Mouse (Mus musculus) CH12.LX (cell line): ENCODE measurements around the gene Mpz. TPM values are rescaled to one million over a fixed set of nuclear protein-coding genes. Genes with fewer than 3 reads are reported as not detected.

Source experiments
- DNase-seq: peaks from one replicate; pipeline ENCODE4 v3.0.0-alpha.2; 2013; ENCODE audit errors: extremely low read depth
- H3K27ac ChIP-seq: 2 replicates; pipeline ENCODE4 v1.5.1; 2012; ENCODE audit warnings: low read depth, mild to moderate bottlenecking, control low read depth, moderate library complexity; ENCODE audit not compliant: insufficient read depth
- H3K27me3 ChIP-seq: replicated peaks from 2 replicates; pipeline ENCODE3; 2012; ENCODE audit warnings: inconsistent platforms
- H3K36me3 ChIP-seq, 2 experiments: replicated peaks in 1 of 2; 2 replicates each; pipeline versions ENCODE3 to v1.6.1; 2012; ENCODE audit warnings: inconsistent platforms in 1 of 2, low read length in 1 of 2, mild to moderate bottlenecking in 1 of 2, mixed read lengths in 1 of 2, moderate library complexity in 1 of 2; ENCODE audit not compliant: control insufficient read depth in 1 of 2, insufficient read depth in 1 of 2
- H3K4me1 ChIP-seq, 2 experiments: 2 replicates each; pipeline ENCODE4 v1.6.1; 2012; ENCODE audit warnings: inconsistent platforms in 1 of 2, moderate library complexity in 1 of 2; ENCODE audit not compliant: insufficient read depth in 2 of 2, control insufficient read depth in 1 of 2
- H3K4me2 ChIP-seq: 2 replicates; pipeline ENCODE4 v1.6.1; 2012; ENCODE audit warnings: low read depth, mild to moderate bottlenecking, control low read depth; ENCODE audit not compliant: poor library complexity, insufficient read depth, severe bottlenecking
- H3K4me3 ChIP-seq, 3 experiments: fragments of 150-350 bp in 1 of 3; sonication (generic) in 1 of 3; replicated peaks in 1 of 3; 2 replicates each; pipeline versions ENCODE3 to v1.5.1; 2011 to 2012; ENCODE audit warnings: low read depth in 2 of 3, low read length in 2 of 3, mild to moderate bottlenecking in 2 of 3, moderate library complexity in 2 of 3, control low read depth in 1 of 3, improper control_type of control experiment in 1 of 3, inconsistent platforms in 1 of 3, mixed read lengths in 1 of 3; ENCODE audit not compliant: poor library complexity in 1 of 3
- H3K79me2 ChIP-seq: replicated peaks from 2 replicates; pipeline ENCODE4 v1.6.1; 2012; ENCODE audit warnings: mild to moderate bottlenecking, moderate library complexity; ENCODE audit not compliant: control insufficient read depth, poor library complexity, insufficient read depth, severe bottlenecking; ENCODE audit errors: extremely low read depth
- H3K9ac ChIP-seq: 2 replicates; pipeline ENCODE4 v1.6.1; 2012; ENCODE audit warnings: low read depth, mild to moderate bottlenecking, control low read depth, moderate library complexity; ENCODE audit not compliant: insufficient read depth
- H3K9me3 ChIP-seq: replicated peaks from 2 replicates; pipeline ENCODE3; 2012; ENCODE audit warnings: low read length, inconsistent platforms, mixed read lengths
- BHLHE40 ChIP-seq: IDR thresholded peaks from 2 replicates; pipeline ENCODE4 v1.6.1; 2011; ENCODE audit warnings: mild to moderate bottlenecking, low read depth, low read length, improper control_type of control experiment
- CHD1 ChIP-seq: IDR thresholded peaks from 2 replicates; pipeline ENCODE4 v1.6.1; 2012; ENCODE audit warnings: low read depth, low read length, improper control_type of control experiment, inconsistent platforms
- ELF1 ChIP-seq: IDR thresholded peaks from 2 replicates; pipeline ENCODE4 v1.6.1; 2014; ENCODE audit warnings: low read depth, mild to moderate bottlenecking, inconsistent platforms, low read length, improper control_type of control experiment
- JUND ChIP-seq: conservative IDR thresholded peaks from 2 replicates; pipeline ENCODE4 v1.6.1; 2011; ENCODE audit warnings: low read depth, low read length, improper control_type of control experiment
- KAT2A ChIP-seq: IDR thresholded peaks from 2 replicates; pipeline ENCODE4 v1.6.1; 2012; ENCODE audit warnings: low read length, improper control_type of control experiment, inconsistent platforms; ENCODE audit not compliant: insufficient replicate concordance
- MAFK ChIP-seq: IDR thresholded peaks from 2 replicates; pipeline ENCODE4 v1.6.1; 2011; ENCODE audit warnings: low read length, improper control_type of control experiment; ENCODE audit not compliant: insufficient replicate concordance
- NELFE ChIP-seq: IDR thresholded peaks from 2 replicates; pipeline ENCODE4 v1.6.1; 2011; ENCODE audit warnings: low read depth, low read length, improper control_type of control experiment
- NRF1 ChIP-seq: IDR thresholded peaks from 2 replicates; pipeline ENCODE4 v1.6.1; 2014; ENCODE audit warnings: low read depth, mild to moderate bottlenecking, inconsistent platforms, low read length, improper control_type of control experiment, moderate library complexity
- PAX5 ChIP-seq: IDR thresholded peaks from 2 replicates; pipeline ENCODE4 v1.6.1; 2012; ENCODE audit warnings: low read length, inconsistent platforms, mixed read lengths
- POLR2A ChIP-seq: IDR thresholded peaks from 2 replicates; pipeline ENCODE4 v1.6.1; 2011; ENCODE audit warnings: low read depth, mild to moderate bottlenecking, improper control_type of control experiment, low read length
- POLR2AphosphoS2 ChIP-seq: IDR thresholded peaks from 2 replicates; pipeline ENCODE4 v1.6.1; 2011; ENCODE audit warnings: low read depth, low read length, improper control_type of control experiment
- RAD21 ChIP-seq: IDR thresholded peaks from 2 replicates; pipeline ENCODE4 v1.6.1; 2011; ENCODE audit warnings: low read depth, mild to moderate bottlenecking, low read length, improper control_type of control experiment, moderate library complexity
- RCOR1 ChIP-seq: conservative IDR thresholded peaks from 2 replicates; pipeline ENCODE4 v1.6.1; 2012; ENCODE audit warnings: low read depth, mild to moderate bottlenecking, inconsistent platforms, low read length, improper control_type of control experiment
- TBP ChIP-seq: conservative IDR thresholded peaks from 2 replicates; pipeline ENCODE4 v1.6.1; 2011; ENCODE audit warnings: low read depth, low read length, improper control_type of control experiment
- USF2 ChIP-seq: conservative IDR thresholded peaks from 2 replicates; pipeline ENCODE4 v1.6.1; 2011; ENCODE audit warnings: low read depth, low read length, improper control_type of control experiment
- dilution Hi-C: fragments of 300-500 bp; cut with MboI; formaldehyde crosslinking; loops from 2 replicates; pipeline ENCODE4 v1.14.3; 2020; ENCODE audit warnings: low sequenced_read_pairs; ENCODE audit not compliant: extremely low pct_unique_long_range_greater_than_20kb, extremely low pct_ligation_motif_present
- in situ Hi-C: fragments of 300-500 bp; cut with MboI; formaldehyde crosslinking; loops from 3 replicates; pipeline ENCODE4 v1.14.3; 2019; ENCODE audit warnings: low sequenced_read_pairs, low pct_ligation_motif_present, low pct_unique_long_range_greater_than_20kb, mixed read lengths
- polyA plus RNA-seq: library from polyadenylated mRNA; unstranded; fragments of >175 nt; gene quantifications from 2 replicates; pipeline ENCODE4 v1.2.1, GENCODE M21; 2012; ENCODE audit warnings: low read depth; ENCODE audit not compliant: insufficient read length
- total RNA-seq, 2 experiments: library from RNA; depleted of rRNA; stranded (reverse); fragments of 300-350 nt in 1 of 2; fragments of >200 nt in 1 of 2; gene quantifications; 2 replicates each; pipeline ENCODE4 v1.2.3; 2012 to 2014

Gene Mpz
- total and polyA plus RNA-seq, 3 experiments = 0.21 to 0.49 TPM; not detected in 1

- Histone ChIP-seq H3K4me1 (peaks cover 0 to 12% of the 10 kb centered on the region in 2 experiments; a peak in 2 of 4 replicates), H3K4me3 (no peak overlapping the region), H3K27me3 (no peaks in the 10 kb centered on the region), H3K9ac (no peak overlapping the region), H3K4me2 (no peak overlapping the region)
- dilution Hi-C loops = no loop called here
- in situ Hi-C loops = loop anchor here (10.0 kb wide), 1 partner anchor 370 kb away; no protein-coding TSS in a partner anchor
- TF ChIP-seq ELF1 (no peak), JUND (no peak), KAT2A (no peak), POLR2A (no peak), USF2 (no peak), CHD1 (no peak), PAX5 (no peak), POLR2AphosphoS2 (no peak), TBP (no peak), NELFE (no peak), RAD21 (no peak)
- TF ChIP-seq, all 38 proteins: peak for 0
- H3K9me3 ChIP-seq = no peaks in the 10 kb centered on the region
- H3K79me2 ChIP-seq = no peaks in the 10 kb centered on the region
- H3K36me3 ChIP-seq = no peaks in the 10 kb centered on the region
- H3K27ac ChIP-seq = no peak overlapping the region
- DNase-seq = no peak
Measured at GRCm38 (mm10) chr1:171105226-171105625, 45.3 kb upstream of the Mpz start.

GRCm38 (mm10) chr1:171109620-171110019 lies 40.9 kb upstream of the Mpz start:
- dilution Hi-C loops = no loop called here
- Histone ChIP-seq H3K4me2 (no peak overlapping the region), H3K9me3 (no peaks in the 10 kb centered on the region), H3K9ac (no peak overlapping the region), H3K79me2 (no peaks in the 10 kb centered on the region), H3K4me3 (no peak overlapping the region), H3K27me3 (no peaks in the 10 kb centered on the region), H3K4me1 (peaks cover 6 to 17% of the 10 kb centered on the region in 2 experiments), H3K36me3 (no peaks in the 10 kb centered on the region), H3K27ac (no peak overlapping the region)
- TF ChIP-seq BHLHE40 = no peak
- no peak for TF ChIP-seq MAFK
- TF ChIP-seq NRF1 = no peak
- TF ChIP-seq RCOR1 = no peak
- DNase-seq = no peak
- in situ Hi-C loops = loop anchor here (5.0 to 10.0 kb wide), 3 partner anchors 113 to 365 kb away; partner anchors contain the start of gene Tomm40l

- TF ChIP-seq MAFK = no peak
- TF ChIP-seq CHD1 = 0 out of 2 replicates have a peak, but pooled peaks have one; percentile 52
- peaks cover 6 to 17% of the 10 kb centered on the region in 2 experiments for H3K4me1 ChIP-seq
- dilution Hi-C loops = no loop called here
Measured at GRCm38 (mm10) chr1:171110659-171111019, 39.9 kb upstream of the Mpz start.

More at GRCm38 (mm10) chr1:171110659-171111019, 39.9 kb upstream of the Mpz start:
- Histone ChIP-seq H3K9ac (no peak overlapping the region), H3K27me3 (no peaks in the 10 kb centered on the region), H3K79me2 (no peaks in the 10 kb centered on the region), H3K4me3 (peak overlapping the region in 2 of 3 experiments; percentile 53 to 64), H3K36me3 (no peaks in the 10 kb centered on the region), H3K4me2 (no peak overlapping the region), H3K27ac (no peak overlapping the region), H3K9me3 (no peaks in the 10 kb centered on the region)
- in situ Hi-C loops = loop anchor here (5.0 kb wide), 2 partner anchors 112 to 213 kb away; partner anchors contain the start of gene Tomm40l
- DNase-seq = no peak
